Mouse (Mus musculus) MEL (cell line): ENCODE measurements around the gene Olfr447. TPM values are rescaled to one million over a fixed set of nuclear protein-coding genes. Genes with fewer than 3 reads are reported as not detected.

ENCODE experiments used
- DNase-seq: peaks from one replicate; pipeline ENCODE4 v3.0.0; 2011; ENCODE audit warnings: low read depth, low spot score
- H3K27ac ChIP-seq: 2 replicates; pipeline ENCODE4 v1.5.1; 2012; ENCODE audit warnings: low read depth, mild to moderate bottlenecking, control low read depth, low read length, moderate library complexity; ENCODE audit not compliant: control insufficient read depth
- H3K27me3 ChIP-seq, 2 experiments: fragments of 150-350 bp in 1 of 2; sonication (generic) in 1 of 2; 2 replicates each; pipeline ENCODE4 v1.6.1; 2012; ENCODE audit warnings: low read length in 2 of 2, mild to moderate bottlenecking in 2 of 2, improper control_type of control experiment in 1 of 2, moderate library complexity in 1 of 2; ENCODE audit not compliant: insufficient read depth in 2 of 2, control insufficient read depth in 1 of 2
- H3K36me3 ChIP-seq, 2 experiments: 2 replicates each; pipeline ENCODE4 v1.6.1; 2012 to 2014; ENCODE audit warnings: low read length in 2 of 2, improper control_type of control experiment in 1 of 2, inconsistent platforms in 1 of 2, mild to moderate bottlenecking in 1 of 2; ENCODE audit not compliant: insufficient read depth in 2 of 2, control insufficient read depth in 1 of 2
- H3K4me1 ChIP-seq, 2 experiments: fragments of 150-350 bp in 1 of 2; sonication (generic) in 1 of 2; 2 replicates each; pipeline ENCODE4 v1.6.1; 2012; ENCODE audit warnings: low read length in 2 of 2, improper control_type of control experiment in 1 of 2, mild to moderate bottlenecking in 1 of 2; ENCODE audit not compliant: insufficient read depth in 2 of 2, control insufficient read depth in 1 of 2
- H3K4me3 ChIP-seq, 2 experiments: fragments of 150-350 bp in 1 of 2; sonication (generic) in 1 of 2; 2 replicates each; pipeline ENCODE4 v1.5.1; 2012; ENCODE audit warnings: low read depth in 2 of 2, low read length in 2 of 2, mild to moderate bottlenecking in 2 of 2, moderate library complexity in 2 of 2, control low read depth in 1 of 2, improper control_type of control experiment in 1 of 2; ENCODE audit not compliant: control insufficient read depth in 1 of 2, insufficient read depth in 1 of 2
- H3K79me2 ChIP-seq: 2 replicates; pipeline ENCODE4 v1.6.1; 2012; ENCODE audit warnings: mild to moderate bottlenecking, low read length, moderate library complexity; ENCODE audit not compliant: control insufficient read depth, poor library complexity, insufficient read depth
- H3K9ac ChIP-seq: 2 replicates; pipeline ENCODE4 v1.6.1; 2012; ENCODE audit warnings: low read depth, mild to moderate bottlenecking, control low read depth, low read length, moderate library complexity; ENCODE audit not compliant: control insufficient read depth, poor library complexity, severe bottlenecking
- H3K9me3 ChIP-seq: fragments of 150-350 bp; sonication (generic); replicated peaks from 2 replicates; pipeline ENCODE4 v1.6.1; 2012; ENCODE audit warnings: mild to moderate bottlenecking, low read length, improper control_type of control experiment, moderate library complexity; ENCODE audit not compliant: insufficient read depth
- CTCF ChIP-seq, 3 experiments: IDR thresholded peaks in 2 of 3; conservative IDR thresholded peaks in 1 of 3; 2 replicates each; pipeline ENCODE4 v1.5.1; 2011 to 2012; ENCODE audit warnings: low read length in 3 of 3, low read depth in 2 of 3, mild to moderate bottlenecking in 2 of 3, improper control_type of control experiment in 1 of 3, inconsistent platforms in 1 of 3, mixed read lengths in 1 of 3, moderate library complexity in 1 of 3; ENCODE audit not compliant: control insufficient read depth in 1 of 3, insufficient read depth in 1 of 3, poor library complexity in 1 of 3, severe bottlenecking in 1 of 3
- EP300 ChIP-seq, 2 experiments: IDR thresholded peaks; 2 replicates each; pipeline ENCODE4 v1.6.1; 2011; ENCODE audit warnings: improper control_type of control experiment in 2 of 2, low read length in 2 of 2, low read depth in 1 of 2, mild to moderate bottlenecking in 1 of 2
- HCFC1 ChIP-seq: IDR thresholded peaks from 2 replicates; pipeline ENCODE4 v1.6.1; 2012; ENCODE audit warnings: low read depth, mild to moderate bottlenecking, inconsistent platforms, low read length, improper control_type of control experiment, moderate library complexity
- KAT2A ChIP-seq: conservative IDR thresholded peaks from 2 replicates; pipeline ENCODE4 v1.6.1; 2012; ENCODE audit warnings: low read depth, low read length, improper control_type of control experiment, inconsistent platforms
- MAFK ChIP-seq: IDR thresholded peaks from 2 replicates; pipeline ENCODE4 v1.6.1; 2011; ENCODE audit warnings: low read depth, mild to moderate bottlenecking, low read length, improper control_type of control experiment, borderline replicate concordance
- MAX ChIP-seq: IDR thresholded peaks from 2 replicates; pipeline ENCODE4 v1.6.1; 2011; ENCODE audit warnings: low read length, improper control_type of control experiment
- MAZ ChIP-seq: IDR thresholded peaks from 2 replicates; pipeline ENCODE4 v1.6.1; 2012; ENCODE audit warnings: low read depth, mild to moderate bottlenecking, inconsistent platforms, low read length, improper control_type of control experiment
- MYB ChIP-seq: IDR thresholded peaks from 2 replicates; pipeline ENCODE4 v1.6.1; 2011; ENCODE audit warnings: mild to moderate bottlenecking, low read depth, low read length, improper control_type of control experiment
- MYC ChIP-seq: IDR thresholded peaks from 2 replicates; pipeline ENCODE4 v1.6.1; 2011; ENCODE audit warnings: low read depth, mild to moderate bottlenecking, low read length, improper control_type of control experiment, moderate library complexity
- NELFE ChIP-seq: IDR thresholded peaks from 2 replicates; pipeline ENCODE4 v1.6.1; 2011; ENCODE audit warnings: low read depth, low read length, improper control_type of control experiment
- NRF1 ChIP-seq: IDR thresholded peaks from 2 replicates; pipeline ENCODE4 v1.6.1; 2014; ENCODE audit warnings: low read depth, mild to moderate bottlenecking, inconsistent platforms, low read length, improper control_type of control experiment, moderate library complexity; ENCODE audit not compliant: poor library complexity, insufficient read depth, severe bottlenecking
- RAD21 ChIP-seq: IDR thresholded peaks from 2 replicates; pipeline ENCODE4 v1.6.1; 2011; ENCODE audit warnings: mild to moderate bottlenecking, low read depth, low read length, improper control_type of control experiment
- RCOR1 ChIP-seq: IDR thresholded peaks from 2 replicates; pipeline ENCODE4 v1.6.1; 2012; ENCODE audit warnings: low read depth, mild to moderate bottlenecking, inconsistent platforms, low read length, improper control_type of control experiment
- SMC3 ChIP-seq: IDR thresholded peaks from 2 replicates; pipeline ENCODE4 v1.6.1; 2011; ENCODE audit warnings: low read depth, low read length, improper control_type of control experiment
- UBTF ChIP-seq: IDR thresholded peaks from 2 replicates; pipeline ENCODE4 v1.6.1; 2012; ENCODE audit warnings: low read depth, mild to moderate bottlenecking, inconsistent platforms, low read length, improper control_type of control experiment, moderate library complexity, borderline replicate concordance; ENCODE audit not compliant: insufficient read depth
- USF1 ChIP-seq: IDR thresholded peaks from 2 replicates; pipeline ENCODE4 v1.6.1; 2014; ENCODE audit warnings: low read depth, mild to moderate bottlenecking, inconsistent platforms, low read length, improper control_type of control experiment, moderate library complexity
- ZKSCAN1 ChIP-seq: IDR thresholded peaks from 2 replicates; pipeline ENCODE4 v1.6.1; 2012; ENCODE audit warnings: low read depth, mild to moderate bottlenecking, inconsistent platforms, low read length, improper control_type of control experiment, moderate library complexity
- ZMIZ1 ChIP-seq: IDR thresholded peaks from 2 replicates; pipeline ENCODE4 v1.6.1; 2012; ENCODE audit warnings: low read depth, mild to moderate bottlenecking, inconsistent platforms, low read length, improper control_type of control experiment, moderate library complexity
- polyA plus RNA-seq, 2 experiments: library from polyadenylated mRNA; stranded (reverse) in 1 of 2; unstranded in 1 of 2; fragments of >175 nt in 1 of 2; fragments of >200 nt in 1 of 2; gene quantifications; 2 replicates each; pipeline versions ENCODE4 v1.2.1 to v1.2.4; 2012; ENCODE audit warnings: low replicate concordance in 2 of 2, low read depth in 1 of 2; ENCODE audit not compliant: insufficient read length in 2 of 2, insufficient read depth in 1 of 2, missing spikeins in 1 of 2
- total RNA-seq: library from RNA; depleted of rRNA; stranded (reverse); fragments of 300-350 nt; gene quantifications from 2 replicates; pipeline ENCODE4 v1.2.3, GENCODE M21; 2012

Gene Olfr447
- total and polyA plus RNA-seq, 3 experiments = not detected

- Histone ChIP-seq H3K27me3 (no peaks in the 10 kb centered on the region), H3K27ac (no peak overlapping the region), H3K9ac (no peak overlapping the region), H3K4me1 (no peaks in the 10 kb centered on the region), H3K36me3 (no peaks in the 10 kb centered on the region), H3K4me3 (no peak overlapping the region), H3K79me2 (no peaks in the 10 kb centered on the region), H3K9me3 (no peaks in the 10 kb centered on the region)
- DNase-seq = no peak
- TF ChIP-seq USF1 (no peak), RAD21 (no peak), ZMIZ1 (no peak), ZKSCAN1 (no peak), MAZ (no peak), HCFC1 (no peak), MAFK (no peak), CTCF (IDR thresholded peaks at IDR 0.05 in 2 of 3, conservative IDR thresholded peaks at IDR 0.05 in 1 of 3; ENCODE audit: control insufficient read depth in 1 of 3, insufficient read depth in 1 of 3, low read depth in 2 of 3, low read length in 3 of 3, poor library complexity in 1 of 3, severe bottlenecking in 1 of 3) (no peak), MYB (no peak), KAT2A (no peak), NRF1 (no peak), MYC (no peak), NELFE (no peak)
Observed at GRCm38 (mm10) chr6:42869695-42870094, 39.0 kb upstream of the Olfr447 start.

DNA sequence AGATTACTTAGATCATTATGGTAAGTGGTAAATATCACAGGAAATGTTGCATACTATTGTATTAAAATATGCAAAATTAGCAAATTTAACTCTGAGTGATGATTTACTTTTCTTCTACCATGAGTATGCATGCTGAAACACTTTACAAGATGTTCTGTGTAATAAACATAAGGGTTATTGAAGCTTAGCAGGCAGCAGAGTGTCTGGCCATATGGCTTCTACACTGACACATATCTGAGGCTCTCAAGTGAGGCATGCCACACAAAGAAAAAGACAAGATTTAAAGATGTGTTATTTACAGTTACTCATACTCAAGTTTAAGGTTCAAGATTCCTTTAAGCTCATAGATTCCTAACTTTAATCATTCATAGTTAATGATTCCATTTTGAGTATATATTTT is 32.4 kb upstream of the Olfr447 start:
- Histone ChIP-seq H3K79me2 (no peaks in the 10 kb centered on the region), H3K4me1 (no peaks in the 10 kb centered on the region), H3K9me3 (no peaks in the 10 kb centered on the region), H3K27me3 (no peaks in the 10 kb centered on the region), H3K9ac (no peak overlapping the region), H3K4me3 (no peak overlapping the region), H3K27ac (no peak overlapping the region), H3K36me3 (no peaks in the 10 kb centered on the region)
- no peak for TF ChIP-seq RAD21
- TF ChIP-seq MAX = no peak
- no peak for TF ChIP-seq UBTF
- no peak for TF ChIP-seq MAZ
- no peak for DNase-seq

GRCm38 (mm10) chr6:42890141-42890540 is 18.5 kb upstream of the Olfr447 start, which contains the start of gene Olfr448:
TSS of gene Olfr448 (plus strand) at chr6:42890441.
- H3K9me3 ChIP-seq = no peaks in the 10 kb centered on the region
- no peaks in the 10 kb centered on the region for H3K36me3 ChIP-seq
- DNase-seq = no peak
- no peak within 1 kb of the TSS for H3K4me3 ChIP-seq
- no peak within 1 kb of the TSS for H3K9ac ChIP-seq
- H3K4me1 ChIP-seq = no peaks in the 10 kb centered on the region
- H3K27ac ChIP-seq = no peak within 1 kb of the TSS
- H3K27me3 ChIP-seq = no peaks in the 10 kb centered on the region
- TF ChIP-seq CTCF (IDR thresholded peaks at IDR 0.05 in 2 of 3, conservative IDR thresholded peaks at IDR 0.05 in 1 of 3; ENCODE audit: control insufficient read depth in 1 of 3, insufficient read depth in 1 of 3, low read depth in 2 of 3, low read length in 3 of 3, poor library complexity in 1 of 3, severe bottlenecking in 1 of 3) (no peak), NRF1 (no peak), MAZ (no peak), ZKSCAN1 (no peak), UBTF (no peak), MYB (no peak), EP300 (IDR thresholded peaks at IDR 0.05; ENCODE audit: low read depth in 1 of 2, low read length in 2 of 2) (no peak), SMC3 (no peak), RCOR1 (no peak)
- H3K79me2 ChIP-seq = no peaks in the 10 kb centered on the region
